Mouse (Mus musculus): Measurements from ENCODE around the gene Cdc42bpa. TPM values are rescaled to one million over a fixed set of nuclear protein-coding genes. Genes with fewer than 3 reads are reported as not detected.
A peak's percentile ranks its signal among the peaks of the same experiment; 100 is the strongest.

The Cdc42bpa gene
- total RNA-seq, 4 experiments from 2014 or later = 222 to 265 (median 238) TPM

DNA sequence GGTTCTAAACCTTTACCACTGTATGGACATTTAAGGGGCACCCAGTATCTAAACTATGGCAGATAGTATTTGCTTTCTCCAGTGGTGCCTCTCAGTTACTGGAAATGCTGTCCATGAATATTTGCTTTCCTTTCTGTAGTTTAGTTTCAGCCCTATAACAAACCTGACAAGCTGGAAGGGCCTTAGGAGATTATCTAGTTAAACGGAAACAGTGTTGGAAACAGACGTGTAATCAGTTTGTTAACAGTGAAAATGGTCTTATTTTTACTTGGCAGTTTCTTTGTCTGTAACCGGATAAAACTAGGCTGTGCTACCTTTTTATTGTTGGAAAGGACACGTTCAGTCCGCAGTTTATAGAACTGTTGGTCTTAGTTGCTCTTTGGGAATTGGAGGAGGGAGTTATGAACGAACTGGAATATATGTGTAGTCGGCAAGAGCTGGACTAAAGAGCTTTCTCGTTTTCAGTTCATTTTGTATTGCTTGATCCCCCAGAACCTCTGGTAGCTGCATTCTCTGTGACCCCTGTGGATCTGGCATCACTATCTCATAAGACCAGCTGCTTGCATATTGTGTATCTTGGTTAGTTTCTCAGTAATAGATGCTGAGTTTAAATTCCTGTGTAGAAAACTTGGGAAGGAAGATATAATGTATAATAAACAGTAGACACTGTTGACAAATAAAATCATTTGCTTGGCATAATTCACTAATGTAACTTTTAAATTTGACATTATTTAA, 70.5 kb downstream of the Cdc42bpa start:
- no peak for DNase-seq (ENCODE audit: low spot score in 2 of 2)

- DNase-seq (ENCODE audit: low spot score in 2 of 2) = no peak
Observed at GRCm38 (mm10) chr1:180031705-180032548, 71.7 kb downstream of the Cdc42bpa start.

DNA sequence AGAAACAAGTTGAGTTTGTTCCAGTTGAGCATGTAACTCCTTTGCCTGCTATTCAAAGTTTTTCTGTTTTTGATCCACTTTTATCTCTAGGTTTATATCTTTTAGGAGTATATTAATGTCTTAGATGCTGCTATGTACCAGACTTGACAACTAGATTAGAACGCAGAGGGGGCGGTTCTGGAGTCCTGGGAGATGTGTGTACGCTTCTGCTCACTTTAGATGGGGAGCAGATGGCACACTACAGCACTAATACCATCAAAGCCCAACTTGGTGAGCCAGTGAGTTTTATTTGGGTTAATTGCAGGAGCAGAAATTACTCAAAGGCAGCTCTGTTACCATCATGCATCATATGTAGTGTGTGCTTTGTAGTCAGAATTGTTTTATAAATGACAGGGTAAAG, 77.2 kb downstream of the Cdc42bpa start:
- DNase-seq (ENCODE audit: low spot score in 2 of 2) = peak in 1 of 2 experiments; percentile 32

- no peak for DNase-seq (ENCODE audit: low spot score in 2 of 2)
Observed at GRCm38 (mm10) chr1:180044160-180044559, 83.9 kb downstream of the Cdc42bpa start.

DNA sequence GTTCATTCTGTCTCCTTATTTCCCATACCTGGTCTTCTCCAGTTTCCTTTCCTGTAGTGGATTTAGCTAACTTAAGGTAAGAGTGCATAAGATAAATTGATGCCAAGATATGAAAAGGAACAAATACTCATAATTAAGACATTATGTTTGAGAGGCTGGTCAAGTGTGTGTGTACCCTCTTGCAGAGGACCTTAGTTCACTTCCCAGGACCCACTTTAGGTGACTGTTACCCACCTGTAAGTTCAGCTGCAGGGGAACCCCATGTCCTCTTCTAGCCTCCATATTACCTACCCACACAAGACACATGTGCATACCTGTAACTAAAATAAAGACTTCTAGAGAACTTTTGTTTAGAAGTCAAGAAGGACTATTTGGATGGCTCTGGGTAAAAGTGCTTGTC, 84.9 kb downstream of the Cdc42bpa start:
- no peak for DNase-seq (ENCODE audit: low spot score in 2 of 2)

GRCm38 (mm10) chr1:180089176-180089575, 128.9 kb downstream of the Cdc42bpa start:
- peak in 1 of 2 experiments; percentile 30 for DNase-seq (ENCODE audit: low spot score in 2 of 2)

GRCm38 (mm10) chr1:180098426-180098825, 138.2 kb downstream of the Cdc42bpa start:
- no peak for DNase-seq (ENCODE audit: low spot score in 2 of 2)

- DNase-seq (ENCODE audit: low spot score in 2 of 2) = peak in 1 of 2 experiments; percentile 63
Observed at GRCm38 (mm10) chr1:180104567-180104966, 144.3 kb downstream of the Cdc42bpa start.

- no peak for DNase-seq (ENCODE audit: low spot score in 2 of 2)
Observed at GRCm38 (mm10) chr1:180109050-180109449, 148.8 kb downstream of the Cdc42bpa start.

- DNase-seq (ENCODE audit: low spot score in 2 of 2) = no peak
Observed at GRCm38 (mm10) chr1:180116525-180116924, 156.3 kb downstream of the Cdc42bpa start.

- DNase-seq (ENCODE audit: low spot score in 2 of 2) = no peak
Observed at GRCm38 (mm10) chr1:180118233-180118632, 158.0 kb downstream of the Cdc42bpa start.

GRCm38 (mm10) chr1:180128077-180128792, 168.0 kb downstream of the Cdc42bpa start:
- DNase-seq (ENCODE audit: low spot score in 2 of 2) = no peak

DNA sequence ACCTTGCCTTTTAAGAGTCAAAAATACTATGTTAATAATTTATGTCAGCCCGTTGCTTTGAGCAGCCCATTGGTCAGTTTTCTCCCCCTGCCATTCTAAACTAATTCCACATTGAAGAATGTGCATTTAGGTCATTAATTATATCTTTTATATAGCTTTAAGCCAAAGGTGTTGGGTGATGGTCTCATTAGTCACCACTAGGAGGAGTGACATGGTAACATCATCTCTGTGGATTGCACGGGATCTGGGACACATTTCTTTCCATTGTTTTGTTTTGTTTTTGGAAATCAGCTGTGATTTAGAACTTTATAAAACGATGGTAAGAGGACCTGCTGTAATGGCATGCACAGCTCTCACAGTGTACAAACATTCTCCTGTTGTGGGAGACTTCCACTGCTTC, 171.1 kb downstream of the Cdc42bpa start:
- DNase-seq (ENCODE audit: low spot score in 2 of 2) = no peak

- no peak for DNase-seq (ENCODE audit: low spot score in 2 of 2)
Observed at GRCm38 (mm10) chr1:180132187-180132586, 171.9 kb downstream of the Cdc42bpa start.

DNA sequence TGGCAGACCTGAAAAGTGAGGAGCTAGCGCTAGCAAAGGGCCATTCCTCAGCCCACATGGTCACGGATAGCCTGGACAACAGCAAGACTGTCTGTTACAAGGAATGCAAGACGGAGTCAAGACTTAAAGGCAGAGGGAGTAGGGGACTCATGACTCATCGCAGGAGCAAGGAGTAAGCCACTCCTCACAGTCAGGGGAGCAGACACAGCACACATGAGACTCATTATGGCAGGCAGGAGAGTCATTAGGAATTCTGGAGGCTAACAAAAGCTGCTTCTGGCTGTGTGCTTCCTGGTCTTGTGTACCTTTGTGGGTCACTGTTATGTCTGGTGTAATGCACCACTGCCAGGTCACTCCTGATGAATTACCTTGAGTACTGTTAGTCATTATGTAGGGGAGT, 178.9 kb downstream of the Cdc42bpa start:
- DNase-seq (ENCODE audit: low spot score in 2 of 2) = no peak

GRCm38 (mm10) chr1:180140970-180141369, 180.7 kb downstream of the Cdc42bpa start:
- no peak for DNase-seq (ENCODE audit: low spot score in 2 of 2)

DNA sequence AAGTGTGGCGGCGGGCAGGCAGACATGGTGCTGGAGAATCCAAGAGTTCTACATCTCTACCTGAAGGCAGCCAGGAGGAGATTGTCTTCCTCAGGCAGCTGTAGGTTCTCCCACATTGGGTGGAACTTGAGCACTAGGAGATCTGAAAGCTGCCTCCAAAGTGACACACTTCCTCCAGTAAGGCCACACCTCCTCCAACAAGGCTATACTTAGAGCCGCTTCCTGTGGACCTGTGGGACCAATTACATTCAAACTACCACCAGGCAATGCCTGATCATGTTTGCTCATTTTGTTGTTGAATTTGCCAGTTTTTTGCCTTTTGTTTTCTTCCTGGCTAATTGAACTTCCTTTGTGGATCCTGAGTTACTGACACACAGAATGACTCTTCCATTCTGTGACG, 187.8 kb downstream of the Cdc42bpa start:
- peak in 1 of 2 experiments; percentile 2 for DNase-seq (ENCODE audit: low spot score in 2 of 2)

- DNase-seq (ENCODE audit: low spot score in 2 of 2) = peak in 1 of 2 experiments; percentile 1
Observed at GRCm38 (mm10) chr1:180148563-180148962, 188.3 kb downstream of the Cdc42bpa start.

GRCm38 (mm10) chr1:180151191-180151590, 190.9 kb downstream of the Cdc42bpa start:
- peak in 1 of 2 experiments; percentile 4 for DNase-seq (ENCODE audit: low spot score in 2 of 2)

GRCm38 (mm10) chr1:180158648-180159047, 198.4 kb downstream of the Cdc42bpa start:
- DNase-seq (ENCODE audit: low spot score in 2 of 2) = no peak

GRCm38 (mm10) chr1:180160545-180160944, 200.3 kb downstream of the Cdc42bpa start:
- no peak for DNase-seq (ENCODE audit: low spot score in 2 of 2)

- no peak for DNase-seq (ENCODE audit: low spot score in 2 of 2)
Observed at GRCm38 (mm10) chr1:180161160-180161559, 200.9 kb downstream of the Cdc42bpa start.

All from left cerebral cortex, adult 8-10 months (tissue).